Comparison of ENCODE assay signal across 9 mouse cellular contexts in genomic region chr19:5840890-5841388, GRCm38 (mm10). TPM values are rescaled to one million over a fixed set of nuclear protein-coding genes. Genes with fewer than 3 reads are reported as not detected.
DNase-seq lines count a peak whose midpoint lies in the region; ATAC-seq and TF ChIP-seq lines count a peak whose summit lies in the region.
"Had no signal": no experiment of that assay in that cellular context is flagged by ENCODE, and none has a peak within 500 bp of the region (broad histone marks: within the 10 kb centered on the region; RNA-seq: fewer than 3 reads in every experiment).

No protein-coding gene starts in this region.

- no peak overlapping the region for H3K9ac ChIP-seq in lung, embryonic 14.5 days
- no peak overlapping the region for H3K9ac ChIP-seq in embryonic facial prominence, embryonic 14.5 days (ENCODE audit: low read depth, low read length)

- H3K4me1 ChIP-seq in heart, embryonic 10.5 days: peaks cover 75% of the 10 kb centered on the region
- peaks cover 33% of the 10 kb centered on the region for H3K4me1 ChIP-seq in lung, embryonic 14.5 days (ENCODE audit: insufficient read depth)
- H3K4me1 ChIP-seq in embryonic facial prominence, embryonic 14.5 days (ENCODE audit: control insufficient read depth, insufficient read depth, low read length): peaks cover 38% of the 10 kb centered on the region
- H3K4me1 ChIP-seq in small intestine, adult 2 months (ENCODE audit: control insufficient read depth, insufficient read depth, insufficient read length, low read length): peaks cover 7% of the 10 kb centered on the region

- no peaks in the 10 kb centered on the region for H3K27me3 ChIP-seq in heart, embryonic 10.5 days (ENCODE audit: insufficient read depth, poor library complexity, severe bottlenecking)
- H3K27me3 ChIP-seq in lung, embryonic 14.5 days (ENCODE audit: insufficient read depth, low read length): no peaks in the 10 kb centered on the region
- no peaks in the 10 kb centered on the region for H3K27me3 ChIP-seq in embryonic facial prominence, embryonic 14.5 days (replicated peaks; ENCODE audit: control insufficient read depth, insufficient read depth, low read length)
- H3K27me3 ChIP-seq in small intestine, adult 2 months (ENCODE audit: control insufficient read depth, insufficient read depth, low read length): no peaks in the 10 kb centered on the region

- H3K36me3 ChIP-seq in heart, embryonic 10.5 days: no peaks in the 10 kb centered on the region
- no peaks in the 10 kb centered on the region for H3K36me3 ChIP-seq in lung, embryonic 14.5 days (ENCODE audit: insufficient read depth)
- H3K36me3 ChIP-seq in embryonic facial prominence, embryonic 14.5 days (ENCODE audit: control insufficient read depth, insufficient read depth, low read length): no peaks in the 10 kb centered on the region
- H3K36me3 ChIP-seq in small intestine, adult 2 months (ENCODE audit: control insufficient read depth, insufficient read depth, low read length): peaks cover 16% of the 10 kb centered on the region

- peak overlapping the region; percentile 43; the same call in 1 of the 2 replicates for H3K27ac ChIP-seq in heart, embryonic 10.5 days
- H3K27ac ChIP-seq in lung, embryonic 14.5 days (ENCODE audit: low read depth): peak overlapping the region; percentile 14; the same call in 1 of the 2 replicates
- no peak overlapping the region for H3K27ac ChIP-seq in embryonic facial prominence, embryonic 14.5 days (replicated peaks; ENCODE audit: low read depth, low read length)
- peak overlapping the region; percentile 60; the same call in 1 of the 2 replicates for H3K27ac ChIP-seq in small intestine, adult 2 months (ENCODE audit: insufficient read depth, low read depth, low read length)

- no peaks in the 10 kb centered on the region for H3K9me3 ChIP-seq in heart, embryonic 10.5 days
- H3K9me3 ChIP-seq in lung, embryonic 14.5 days (ENCODE audit: low read depth, low read length): no peaks in the 10 kb centered on the region
- no peaks in the 10 kb centered on the region for H3K9me3 ChIP-seq in embryonic facial prominence, embryonic 14.5 days (ENCODE audit: control insufficient read depth, low read length)
- H3K9me3 ChIP-seq: G1E had no signal

- no peak for DNase-seq in heart, embryonic 10.5 days (ENCODE audit: low spot score)
- DNase-seq in heart, postnatal 4 days: no peak
- no peak for DNase-seq in lung, embryonic 14.5 days
- no peak for DNase-seq in lung, postnatal 25 days (ENCODE audit: low spot score)
- DNase-seq in embryonic facial prominence, embryonic 14.5 days (ENCODE audit: low spot score): no peak
- DNase-seq in yolk sac, embryonic 10.5 days (ENCODE audit: low spot score): no peak

- no peak for TF ChIP-seq CTCF in lung, embryonic 14.5 days (IDR thresholded peaks at IDR 0.05; ENCODE audit: low read depth)
- no peak for TF ChIP-seq CTCF in small intestine, adult 2 months (IDR thresholded peaks at IDR 0.05; ENCODE audit: extremely low read depth, insufficient read length, insufficient replicate concordance, low read depth, low read length)

- WGBS in heart, embryonic 10.5 days: 90% methylated on average over 9 of the region's 9 CpGs
- WGBS in lung, embryonic 14.5 days: 80% methylated on average over 9 of the region's 9 CpGs
- 85% methylated on average over 9 of the region's 9 CpGs for WGBS in embryonic facial prominence, embryonic 14.5 days
- 84% methylated on average over 9 of the region's 9 CpGs for WGBS in small intestine, adult 2 months

- no peak for ATAC-seq in lung, embryonic 14.5 days (ENCODE audit: insufficient read depth)
- no peak for ATAC-seq in embryonic facial prominence, embryonic 14.5 days (ENCODE audit: low read depth)
- no peak for ATAC-seq in megakaryocyte progenitor cell, adult 5-6 weeks (replicated peaks; ENCODE audit: poor library complexity)

- no peak overlapping the region for H3K4me3 ChIP-seq in heart, embryonic 10.5 days
- H3K4me3 ChIP-seq in lung, embryonic 14.5 days (ENCODE audit: low read depth, low read length): no peak overlapping the region
- H3K4me3 ChIP-seq in embryonic facial prominence, embryonic 14.5 days (ENCODE audit: low read depth, low read length): no peak overlapping the region
- H3K4me3 ChIP-seq in small intestine, adult 2 months (ENCODE audit: low read depth, low read length): peak overlapping the region; percentile 27

- TF ChIP-seq POLR2A in small intestine, adult 2 months (IDR thresholded peaks at IDR 0.05; ENCODE audit: low read depth, low read length): no peak

- peak overlapping the region; percentile 36; the same call in 1 of the 2 replicates for H3K4me2 ChIP-seq in lung, embryonic 14.5 days
- peak overlapping the region; percentile 37; the same call in 1 of the 2 replicates for H3K4me2 ChIP-seq in embryonic facial prominence, embryonic 14.5 days (ENCODE audit: low read depth, low read length)

RNA-seq across cellular contexts. Expression of gene Frmd8, which starts 34.1 kb away (rescaled TPM):
- 40.6 and 46.3 TPM in 2 replicates for polyA plus RNA-seq in heart, embryonic 10.5 days (2016; fragmentation: Nextera tagmentation; extraction: Ambion mirVana)
- total RNA-seq in heart, postnatal 4 days (2021): 10 to 100 TPM; 18.6 to 20.9 TPM
- 37.9 and 42.2 TPM in 2 replicates for polyA plus RNA-seq in lung, embryonic 14.5 days (2014; fragmentation: Nextera tagmentation; extraction: Ambion mirVana)
- polyA plus RNA-seq in embryonic facial prominence, embryonic 14.5 days (2014; fragmentation: Nextera tagmentation; extraction: Ambion mirVana): 20.6 and 25.8 TPM in 2 replicates
- polyA plus RNA-seq in small intestine, adult 2 months (2012; rRNA removed): 32.1 and 62.1 TPM in 2 replicates
- 15.7 and 16.3 TPM in 2 replicates for total RNA-seq in megakaryocyte progenitor cell, adult 5-6 weeks (2015)
- 16.2 and 17.7 TPM in 2 replicates for total RNA-seq in megakaryocyte progenitor cell, adult 5-6 weeks (2017)

RNA-seq across cellular contexts. Expression of gene Slc25a45, which starts 36.7 kb away (rescaled TPM):
- polyA plus RNA-seq in heart, embryonic 10.5 days (2016; fragmentation: Nextera tagmentation; extraction: Ambion mirVana): 2.1 and 2.5 TPM in 2 replicates
- total RNA-seq in heart, postnatal 4 days (2021): 1 to 10 TPM; 5.4 to 6.2 TPM
- polyA plus RNA-seq in lung, embryonic 14.5 days (2014; fragmentation: Nextera tagmentation; extraction: Ambion mirVana): 2.4 TPM in 2 replicates
- polyA plus RNA-seq in embryonic facial prominence, embryonic 14.5 days (2014; fragmentation: Nextera tagmentation; extraction: Ambion mirVana): 2.8 and 3.0 TPM in 2 replicates
- polyA plus RNA-seq in small intestine, adult 2 months (2012; rRNA removed): 207 and 241 TPM in 2 replicates
- 28.7 and 30.5 TPM in 2 replicates for total RNA-seq in megakaryocyte progenitor cell, adult 5-6 weeks (2015)
- total RNA-seq in megakaryocyte progenitor cell, adult 5-6 weeks (2017): 30.2 and 39.5 TPM in 2 replicates

RNA-seq across cellular contexts. Expression of gene Tigd3, which starts 53.0 kb away (rescaled TPM):
- 2.4 and 2.9 TPM in 2 replicates for polyA plus RNA-seq in heart, embryonic 10.5 days (2016; fragmentation: Nextera tagmentation; extraction: Ambion mirVana)
- 1 to 10 TPM; 2.0 TPM for total RNA-seq in heart, postnatal 4 days (2021)
- polyA plus RNA-seq in lung, embryonic 14.5 days (2014; fragmentation: Nextera tagmentation; extraction: Ambion mirVana): 2.7 and 3.8 TPM in 2 replicates
- polyA plus RNA-seq in embryonic facial prominence, embryonic 14.5 days (2014; fragmentation: Nextera tagmentation; extraction: Ambion mirVana): 1.4 and 2.0 TPM in 2 replicates
- 0.90 and 2.0 TPM in 2 replicates for polyA plus RNA-seq in small intestine, adult 2 months (2012; rRNA removed)
- total RNA-seq in megakaryocyte progenitor cell, adult 5-6 weeks (2015): 0.32 and 0.81 TPM in 2 replicates
- total RNA-seq in megakaryocyte progenitor cell, adult 5-6 weeks (2017): 1.5 and 2.8 TPM in 2 replicates

Comparison
In these comparisons a context has a peak if more than half of its experiments do, and no peak if none do; other contexts are left out.
1. RNA of gene Slc25a45, which starts 36.7 kb away (polyA plus RNA-seq): 207 to 241 TPM in small intestine, adult 2 months; 2.8 to 3.0 TPM in embryonic facial prominence, embryonic 14.5 days, 2.1 to 2.5 TPM in heart, embryonic 10.5 days and 2.4 TPM in lung, embryonic 14.5 days; every median in the first group is over 10 times any median in the second.